Mouse (Mus musculus): ENCODE measurements around the gene Hgfac. TPM values are rescaled to one million over a fixed set of nuclear protein-coding genes. Genes with fewer than 3 reads are reported as not detected.

Hgfac gene
- polyA plus RNA-seq, 1 experiment from 2014 or later = 0.35 TPM

GRCm38 (mm10) chr5:35014036-35014435, 27.3 kb upstream of the Hgfac start:
- no peaks in the 10 kb centered on the region for H3K9me3 ChIP-seq
- no peak overlapping the region for H3K4me2 ChIP-seq (replicated peaks)
- peaks cover 14% of the 10 kb centered on the region; the same call in 1 of the 2 replicates for H3K36me3 ChIP-seq
- H3K9ac ChIP-seq = 0 out of 2 replicates have a peak overlapping the region, but pooled peaks have one; percentile 5
- 19% methylated on average over 6 of the region's 6 CpGs for WGBS
- peak overlapping the region; percentile 43; the same call in 1 of the 2 replicates for H3K27ac ChIP-seq
- H3K4me1 ChIP-seq = peaks cover 17% of the 10 kb centered on the region
- H3K27me3 ChIP-seq (replicated peaks) = no peaks in the 10 kb centered on the region
- ATAC-seq (ENCODE audit: low FRiP score, low read depth) = peak; percentile 88
- no peak overlapping the region for H3K4me3 ChIP-seq

GRCm38 (mm10) chr5:35019673-35020300, 21.5 kb upstream of the Hgfac start:
- 87% methylated on average over 9 of the region's 9 CpGs for WGBS
- Histone ChIP-seq H3K9me3 (no peaks in the 10 kb centered on the region), H3K36me3 (peaks cover 46% of the 10 kb centered on the region), H3K27me3 (replicated peaks) (no peaks in the 10 kb centered on the region), H3K4me2 (replicated peaks) (no peak overlapping the region), H3K27ac (no peak overlapping the region), H3K9ac (no peak overlapping the region), H3K4me1 (0 out of 2 replicates have a peak, but pooled peaks cover 1% of the 10 kb centered on the region), H3K4me3 (no peak overlapping the region)
- no peak for ATAC-seq (ENCODE audit: low FRiP score, low read depth)

- H3K9me3 ChIP-seq = no peaks in the 10 kb centered on the region
- no peak overlapping the region for H3K27ac ChIP-seq
- H3K36me3 ChIP-seq = peaks cover 51% of the 10 kb centered on the region
- H3K9ac ChIP-seq = no peak overlapping the region
- WGBS = 87% methylated on average over 9 of the region's 9 CpGs
- no peaks in the 10 kb centered on the region for H3K4me1 ChIP-seq
- H3K4me2 ChIP-seq (replicated peaks) = no peak overlapping the region
- ATAC-seq (ENCODE audit: low FRiP score, low read depth) = no peak
- H3K27me3 ChIP-seq (replicated peaks) = no peaks in the 10 kb centered on the region
- H3K4me3 ChIP-seq = no peak overlapping the region
These were observed 20.7 kb upstream of the Hgfac start for GRCm38 (mm10) chr5:35020410-35021241.

- Histone ChIP-seq H3K27ac (no peak overlapping the region), H3K36me3 (peaks cover 87% of the 10 kb centered on the region), H3K4me2 (replicated peaks) (no peak overlapping the region), H3K4me1 (no peaks in the 10 kb centered on the region), H3K27me3 (replicated peaks) (no peaks in the 10 kb centered on the region), H3K9me3 (no peaks in the 10 kb centered on the region), H3K4me3 (no peak overlapping the region), H3K9ac (no peak overlapping the region)
- 13% methylated on average over 2 of the region's 2 CpGs for WGBS
- ATAC-seq (ENCODE audit: low FRiP score, low read depth) = no peak
These were observed 16.3 kb upstream of the Hgfac start for GRCm38 (mm10) chr5:35024975-35025374.

- H3K27ac ChIP-seq = no peak overlapping the region
- H3K4me3 ChIP-seq = no peak overlapping the region
- H3K36me3 ChIP-seq = peaks cover 89% of the 10 kb centered on the region
- no peaks in the 10 kb centered on the region for H3K9me3 ChIP-seq
- H3K27me3 ChIP-seq (replicated peaks) = no peaks in the 10 kb centered on the region
- no peaks in the 10 kb centered on the region for H3K4me1 ChIP-seq
- no peak overlapping the region for H3K9ac ChIP-seq
- ATAC-seq (ENCODE audit: low FRiP score, low read depth) = no peak
- WGBS = 94% methylated on average over 1 of the region's 1 CpGs
- H3K4me2 ChIP-seq (replicated peaks) = no peak overlapping the region
These were observed 12.0 kb upstream of the Hgfac start for GRCm38 (mm10) chr5:35029303-35029702.

- H3K36me3 ChIP-seq = peaks cover 90% of the 10 kb centered on the region
- no peaks in the 10 kb centered on the region for H3K27me3 ChIP-seq (replicated peaks)
- WGBS = 89% methylated on average over 5 of the region's 5 CpGs
- H3K4me2 ChIP-seq (replicated peaks) = no peak overlapping the region
- H3K9ac ChIP-seq = no peak overlapping the region
- H3K27ac ChIP-seq = no peak overlapping the region
- no peak overlapping the region for H3K4me3 ChIP-seq
- no peaks in the 10 kb centered on the region for H3K9me3 ChIP-seq
- ATAC-seq (ENCODE audit: low FRiP score, low read depth) = no peak
- no peaks in the 10 kb centered on the region for H3K4me1 ChIP-seq
These were observed 11.6 kb upstream of the Hgfac start for GRCm38 (mm10) chr5:35029755-35030154.

GRCm38 (mm10) chr5:35033068-35033467, 8.2 kb upstream of the Hgfac start:
- Histone ChIP-seq H3K27me3 (replicated peaks) (no peaks in the 10 kb centered on the region), H3K9me3 (no peaks in the 10 kb centered on the region), H3K4me2 (replicated peaks) (no peak overlapping the region), H3K4me3 (no peak overlapping the region), H3K27ac (no peak overlapping the region), H3K4me1 (no peaks in the 10 kb centered on the region), H3K36me3 (peaks cover 72% of the 10 kb centered on the region), H3K9ac (no peak overlapping the region)
- no peak for ATAC-seq (ENCODE audit: low FRiP score, low read depth)
- 65% methylated on average over 5 of the region's 5 CpGs for WGBS

GRCm38 (mm10) chr5:35033619-35034018, 7.7 kb upstream of the Hgfac start:
- H3K27ac ChIP-seq = no peak overlapping the region
- ATAC-seq (ENCODE audit: low FRiP score, low read depth) = no peak
- no peak overlapping the region for H3K4me2 ChIP-seq (replicated peaks)
- 79% methylated on average over 1 of the region's 1 CpGs for WGBS
- no peak overlapping the region for H3K9ac ChIP-seq
- no peak overlapping the region for H3K4me3 ChIP-seq
- no peaks in the 10 kb centered on the region for H3K4me1 ChIP-seq
- H3K27me3 ChIP-seq (replicated peaks) = no peaks in the 10 kb centered on the region
- H3K36me3 ChIP-seq = peaks cover 67% of the 10 kb centered on the region
- H3K9me3 ChIP-seq = no peaks in the 10 kb centered on the region

GRCm38 (mm10) chr5:35035141-35035540, 6.2 kb upstream of the Hgfac start:
- H3K36me3 ChIP-seq = peaks cover 52% of the 10 kb centered on the region

GRCm38 (mm10) chr5:35035795-35036194, 5.5 kb upstream of the Hgfac start:
- WGBS = 84% methylated on average over 4 of the region's 4 CpGs
- Histone ChIP-seq H3K9ac (no peak overlapping the region), H3K9me3 (no peaks in the 10 kb centered on the region), H3K27ac (no peak overlapping the region), H3K4me1 (no peaks in the 10 kb centered on the region), H3K36me3 (peaks cover 46% of the 10 kb centered on the region), H3K4me3 (no peak overlapping the region), H3K4me2 (replicated peaks) (no peak overlapping the region), H3K27me3 (replicated peaks) (no peaks in the 10 kb centered on the region)
- ATAC-seq (ENCODE audit: low FRiP score, low read depth) = no peak

More at GRCm38 (mm10) chr5:35035141-35035540, 6.2 kb upstream of the Hgfac start:
- Histone ChIP-seq H3K4me2 (replicated peaks) (no peak overlapping the region), H3K27ac (no peak overlapping the region), H3K9ac (no peak overlapping the region), H3K4me1 (no peaks in the 10 kb centered on the region), H3K9me3 (no peaks in the 10 kb centered on the region), H3K4me3 (no peak overlapping the region), H3K27me3 (replicated peaks) (no peaks in the 10 kb centered on the region)
- 90% methylated on average over 5 of the region's 5 CpGs for WGBS
- no peak for ATAC-seq (ENCODE audit: low FRiP score, low read depth)

- no peak overlapping the region for H3K27ac ChIP-seq
- no peak overlapping the region for H3K9ac ChIP-seq
- no peak overlapping the region for H3K4me2 ChIP-seq (replicated peaks)
- H3K4me3 ChIP-seq = no peak overlapping the region
- no peak for ATAC-seq (ENCODE audit: low FRiP score, low read depth)
- no peaks in the 10 kb centered on the region for H3K4me1 ChIP-seq
- peaks cover 30% of the 10 kb centered on the region for H3K36me3 ChIP-seq
- H3K9me3 ChIP-seq = no peaks in the 10 kb centered on the region
- no peaks in the 10 kb centered on the region for H3K27me3 ChIP-seq (replicated peaks)
These were observed 3.9 kb upstream of the Hgfac start for GRCm38 (mm10) chr5:35037438-35037837.

GRCm38 (mm10) chr5:35042431-35043109, 1.3 kb downstream of the Hgfac start:
- Histone ChIP-seq H3K27ac (no peak overlapping the region), H3K9ac (no peak overlapping the region), H3K4me2 (replicated peaks) (no peak overlapping the region), H3K9me3 (no peaks in the 10 kb centered on the region), H3K4me1 (no peaks in the 10 kb centered on the region), H3K4me3 (no peak overlapping the region), H3K36me3 (no peaks in the 10 kb centered on the region), H3K27me3 (replicated peaks) (no peaks in the 10 kb centered on the region)
- WGBS = 77% methylated on average over 10 of the region's 10 CpGs
- peak; percentile 31; the same call in 1 of the 2 replicates for ATAC-seq (ENCODE audit: low FRiP score, low read depth)
